ENCODE assay signal across 18 mouse cellular contexts in the genomic region with DNA sequence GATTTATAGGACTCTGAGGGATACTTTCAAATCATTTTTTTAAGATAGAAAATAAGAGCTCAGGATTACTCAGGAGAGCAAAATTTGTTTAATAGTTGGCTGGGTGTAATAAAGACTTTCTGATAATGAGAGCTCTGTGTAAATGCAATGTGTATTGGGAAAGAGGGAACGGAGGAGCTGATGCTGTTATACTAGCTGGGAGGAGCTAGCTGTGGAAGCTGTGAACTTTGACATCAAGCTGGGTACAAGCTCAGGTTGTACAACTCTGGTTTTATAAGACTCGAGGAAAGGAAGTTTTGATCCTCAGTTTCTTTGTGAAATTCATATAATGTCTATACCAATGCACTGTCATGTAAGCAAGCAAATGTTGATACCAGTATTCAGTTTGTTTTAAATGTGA. TPM values are rescaled to one million over a fixed set of nuclear protein-coding genes. Genes with fewer than 3 reads are reported as not detected.
"Had no signal": no experiment of that assay in that cellular context is flagged by ENCODE, and none has a peak within 500 bp of the region (broad histone marks: within the 10 kb centered on the region; RNA-seq: fewer than 3 reads in every experiment).

No protein-coding gene starts in this region.

- H3K9me3 ChIP-seq: neural tube, embryonic 12.5 days; neural tube, embryonic 13.5 days; neural tube, embryonic 15.5 days; stomach, embryonic 15.5 days had no signal

- H3K4me2 ChIP-seq: neural tube, embryonic 12.5 days; neural tube, embryonic 13.5 days; neural tube, embryonic 15.5 days; stomach, embryonic 15.5 days had no signal

- H3K27me3 ChIP-seq: neural tube, embryonic 12.5 days; neural tube, embryonic 13.5 days; neural tube, embryonic 15.5 days; stomach, embryonic 15.5 days had no signal

- H3K36me3 ChIP-seq: neural tube, embryonic 12.5 days; neural tube, embryonic 13.5 days; neural tube, embryonic 15.5 days; stomach, embryonic 15.5 days had no signal

- DNase-seq: retina, postnatal 1 day; right cerebral cortex, adult 18-20 months; right cerebral cortex, postnatal 14 days; right cerebral cortex, postnatal 25 days; right cerebral cortex, postnatal 4 days; spleen, adult 18-20 months; thymus, adult 18-20 months; thymus, adult 2 months; thymus, postnatal 14 days; thymus, postnatal 25 days; thymus, postnatal 36 days; thymus, postnatal 4 days had no signal

- H3K27ac ChIP-seq: neural tube, embryonic 12.5 days; neural tube, embryonic 13.5 days; neural tube, embryonic 15.5 days; stomach, embryonic 15.5 days; stomach, postnatal 0 days had no signal

- H3K9ac ChIP-seq: neural tube, embryonic 12.5 days; neural tube, embryonic 13.5 days; neural tube, embryonic 15.5 days; stomach, embryonic 15.5 days had no signal

- H3K4me3 ChIP-seq: neural tube, embryonic 12.5 days; neural tube, embryonic 13.5 days; neural tube, embryonic 15.5 days; stomach, embryonic 15.5 days had no signal

- H3K4me1 ChIP-seq: neural tube, embryonic 12.5 days; neural tube, embryonic 15.5 days; stomach, embryonic 15.5 days had no signal

RNA-seq across cellular contexts. Expression of a gene that starts 20.9 kb away (rescaled TPM):
- polyA plus RNA-seq: spleen, adult 2 months had no signal
